Mouse (Mus musculus): ENCODE measurements around the gene Klhl34.

GRCm38 (mm10) chrX:157818921-157819260 lies 656 bp downstream of the Klhl34 start:
- TF ChIP-seq POLR2A (IDR thresholded peaks at IDR 0.05; ENCODE audit: insufficient read depth, low read depth, low read length) (no peak), CTCF (IDR thresholded peaks at IDR 0.05) (no peak), EP300 (IDR thresholded peaks at IDR 0.05; ENCODE audit: insufficient read depth, low read depth, low read length) (no peak)

All from heart, adult 2 months (tissue).